In the genomic region with DNA sequence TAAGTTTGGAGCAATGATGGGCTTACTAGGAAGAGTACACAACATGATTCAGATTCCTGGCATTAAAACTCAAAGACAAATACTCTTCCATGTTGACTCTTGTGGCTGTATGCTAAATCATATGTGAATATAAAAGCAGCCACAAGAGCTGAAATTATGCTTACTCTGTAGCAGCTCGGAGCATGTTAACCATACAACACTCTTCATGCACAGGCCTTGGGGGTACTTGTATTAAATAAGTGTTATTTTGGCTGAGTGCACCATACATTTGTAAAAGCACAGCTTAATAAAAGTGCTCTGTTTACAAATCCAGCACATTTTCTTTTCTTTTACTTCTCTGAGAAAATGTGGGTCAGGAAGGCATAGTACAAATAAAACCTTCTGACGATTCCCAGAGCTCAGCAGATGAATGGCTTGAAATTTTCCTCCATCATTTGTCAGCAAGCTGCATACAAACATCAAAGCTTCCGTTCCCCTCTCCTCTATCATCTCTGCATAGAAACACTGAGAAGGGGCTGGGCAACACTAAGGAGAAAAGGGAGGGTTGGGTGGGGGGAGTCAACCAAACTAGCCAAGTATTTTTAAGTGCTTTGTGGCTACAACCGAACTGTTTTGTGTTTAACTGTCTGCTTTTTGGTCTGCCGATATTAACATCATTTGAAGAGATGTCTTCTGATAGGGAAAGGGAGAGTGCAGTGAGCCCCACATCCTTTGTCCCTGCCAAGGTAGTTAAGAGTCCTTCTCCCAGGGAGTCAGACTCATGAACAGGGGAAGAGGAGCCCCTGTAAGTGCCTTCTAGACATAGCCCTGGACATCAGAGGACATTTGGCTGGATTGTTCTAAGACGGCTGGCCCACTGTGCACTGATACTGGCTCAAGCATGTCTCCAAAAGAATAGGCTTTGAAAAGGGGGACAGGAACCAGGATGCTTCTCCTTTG, we compare ENCODE assay signal across 17 mouse cellular contexts.
DNase-seq lines count a peak whose midpoint lies in the region; ATAC-seq and TF ChIP-seq lines count a peak whose summit lies in the region.
"Had no signal": no experiment of that assay in that cellular context is flagged by ENCODE, and none has a peak within 500 bp of the region (broad histone marks: within the 10 kb centered on the region; RNA-seq: fewer than 3 reads in every experiment).

No protein-coding gene starts in this region.

- no peaks in the 10 kb centered on the region for H3K36me3 ChIP-seq in hindbrain, embryonic 10.5 days
- H3K36me3 ChIP-seq in hindbrain, embryonic 13.5 days = no peaks in the 10 kb centered on the region
- no peaks in the 10 kb centered on the region for H3K36me3 ChIP-seq in embryonic facial prominence, embryonic 15.5 days
- H3K36me3 ChIP-seq in limb, embryonic 15.5 days = no peaks in the 10 kb centered on the region
- H3K36me3 ChIP-seq: forebrain, embryonic 15.5 days; liver, embryonic 13.5 days had no signal

- DNase-seq in hindbrain, embryonic 10.5 days (ENCODE audit: low spot score) = no peak
- peak; percentile 28 for DNase-seq in brain, embryonic 14.5 days (ENCODE audit: low read depth)
- no peak for DNase-seq in right cerebral cortex, postnatal 25 days
- DNase-seq: adrenal gland, postnatal 25 days; cerebellum, postnatal 14 days; gastrocnemius, adult 2 months; heart, postnatal 14 days; kidney, postnatal 10 days; liver, embryonic 13.5 days had no signal

- no peak overlapping the region for H3K4me2 ChIP-seq in hindbrain, embryonic 13.5 days
- no peak overlapping the region for H3K4me2 ChIP-seq in embryonic facial prominence, embryonic 15.5 days (replicated peaks)
- H3K4me2 ChIP-seq in limb, embryonic 15.5 days = no peak overlapping the region
- H3K4me2 ChIP-seq: forebrain, embryonic 15.5 days; liver, embryonic 13.5 days had no signal

- no peak for TF ChIP-seq CTCF in brain, embryonic 14.5 days (IDR thresholded peaks at IDR 0.05; ENCODE audit: borderline replicate concordance, extremely low read depth, insufficient read depth, insufficient read length)

- 68% methylated on average over 6 of the region's 6 CpGs for WGBS in hindbrain, embryonic 10.5 days
- WGBS in hindbrain, embryonic 13.5 days = 49% methylated on average over 6 of the region's 6 CpGs
- WGBS in embryonic facial prominence, embryonic 15.5 days = 34% methylated on average over 6 of the region's 6 CpGs
- 46% methylated on average over 6 of the region's 6 CpGs for WGBS in limb, embryonic 15.5 days

- H3K9ac ChIP-seq in hindbrain, embryonic 13.5 days = no peak overlapping the region
- no peak overlapping the region for H3K9ac ChIP-seq in embryonic facial prominence, embryonic 15.5 days
- no peak overlapping the region for H3K9ac ChIP-seq in limb, embryonic 15.5 days
- H3K9ac ChIP-seq: forebrain, embryonic 15.5 days; liver, embryonic 13.5 days had no signal

- H3K27me3 ChIP-seq in hindbrain, embryonic 10.5 days (ENCODE audit: insufficient read depth, poor library complexity, severe bottlenecking) = no peaks in the 10 kb centered on the region
- H3K27me3 ChIP-seq in hindbrain, embryonic 13.5 days = no peaks in the 10 kb centered on the region
- H3K27me3 ChIP-seq in embryonic facial prominence, embryonic 15.5 days = no peaks in the 10 kb centered on the region
- no peaks in the 10 kb centered on the region for H3K27me3 ChIP-seq in limb, embryonic 15.5 days
- H3K27me3 ChIP-seq: forebrain, embryonic 15.5 days; liver, embryonic 13.5 days had no signal

- no peak overlapping the region for H3K4me3 ChIP-seq in hindbrain, embryonic 10.5 days
- H3K4me3 ChIP-seq in hindbrain, embryonic 13.5 days = no peak overlapping the region
- no peak overlapping the region for H3K4me3 ChIP-seq in embryonic facial prominence, embryonic 15.5 days (replicated peaks)
- H3K4me3 ChIP-seq in limb, embryonic 15.5 days = no peak overlapping the region
- H3K4me3 ChIP-seq: forebrain, embryonic 15.5 days; gastrocnemius, adult 2 months; liver, embryonic 13.5 days; myocyte had no signal

- peaks cover 19% of the 10 kb centered on the region for H3K4me1 ChIP-seq in hindbrain, embryonic 10.5 days (replicated peaks)
- H3K4me1 ChIP-seq in hindbrain, embryonic 13.5 days (replicated peaks) = no peaks in the 10 kb centered on the region
- peaks cover 7% of the 10 kb centered on the region; the same call in 1 of the 2 replicates for H3K4me1 ChIP-seq in embryonic facial prominence, embryonic 15.5 days
- H3K4me1 ChIP-seq in limb, embryonic 15.5 days = peaks cover 11% of the 10 kb centered on the region; the same call in 1 of the 2 replicates
- H3K4me1 ChIP-seq: liver, embryonic 13.5 days had no signal

- ATAC-seq in hindbrain, embryonic 13.5 days (ENCODE audit: low FRiP score) = no peak
- 0 out of 2 replicates have a peak, but pooled peaks have one; percentile 43 for ATAC-seq in embryonic facial prominence, embryonic 15.5 days (ENCODE audit: insufficient number of reproducible peaks, low FRiP score, low TSS enrichment, low read depth)
- no peak for ATAC-seq in limb, embryonic 15.5 days (ENCODE audit: insufficient number of reproducible peaks, low FRiP score, low TSS enrichment, low read depth)
- no peak for ATAC-seq in cerebellum, adult (ENCODE audit: insufficient number of reproducible peaks, low FRiP score, low TSS enrichment)
- ATAC-seq in erythroid progenitor cell, adult 5-6 weeks (replicated peaks; ENCODE audit: low FRiP score, poor library complexity, severe bottlenecking) = no peak
- ATAC-seq: activated CD4-positive, CD25-positive, alpha-beta regulatory T cell, adult 4 months; forebrain, embryonic 15.5 days had no signal

- no peaks in the 10 kb centered on the region for H3K9me3 ChIP-seq in hindbrain, embryonic 10.5 days
- H3K9me3 ChIP-seq in hindbrain, embryonic 13.5 days = no peaks in the 10 kb centered on the region
- H3K9me3 ChIP-seq in embryonic facial prominence, embryonic 15.5 days (replicated peaks) = no peaks in the 10 kb centered on the region
- no peaks in the 10 kb centered on the region for H3K9me3 ChIP-seq in limb, embryonic 15.5 days
- H3K9me3 ChIP-seq: forebrain, embryonic 15.5 days; liver, embryonic 13.5 days had no signal

- peak overlapping the region; percentile 40 for H3K27ac ChIP-seq in hindbrain, embryonic 10.5 days
- no peak overlapping the region; the same call in 1 of the 2 replicates for H3K27ac ChIP-seq in hindbrain, embryonic 13.5 days
- peak overlapping the region; percentile 87 for H3K27ac ChIP-seq in embryonic facial prominence, embryonic 15.5 days (replicated peaks)
- peak overlapping the region; percentile 75 for H3K27ac ChIP-seq in limb, embryonic 15.5 days
- H3K27ac ChIP-seq: forebrain, embryonic 15.5 days; gastrocnemius, adult 2 months; liver, embryonic 13.5 days had no signal

- no peak for TF ChIP-seq POLR2A in brain, embryonic 14.5 days (IDR thresholded peaks at IDR 0.05; ENCODE audit: borderline replicate concordance, extremely low read depth, insufficient read depth, insufficient read length, poor library complexity, severe bottlenecking)
